Mouse (Mus musculus): ENCODE results near the gene Sorcs3. TPM values are rescaled to one million over a fixed set of nuclear protein-coding genes. Genes with fewer than 3 reads are reported as not detected.

Gene Sorcs3
- polyA plus RNA-seq, 1 experiment from 2014 or later = 16.3 TPM

- Histone ChIP-seq H3K27me3 (no peaks in the 10 kb centered on the region), H3K4me2 (no peak overlapping the region), H3K36me3 (no peaks in the 10 kb centered on the region), H3K27ac (replicated peaks) (no peak overlapping the region), H3K4me1 (replicated peaks) (no peaks in the 10 kb centered on the region), H3K9me3 (no peaks in the 10 kb centered on the region), H3K9ac (no peak overlapping the region), H3K4me3 (no peak overlapping the region)
- WGBS = 55% methylated on average over 5 of the region's 5 CpGs
- ATAC-seq (ENCODE audit: low FRiP score, low read depth) = no peak
These were observed 266.1 kb downstream of the Sorcs3 start for GRCm38 (mm10) chr19:48471927-48472326.

GRCm38 (mm10) chr19:48475784-48476410, 270.1 kb downstream of the Sorcs3 start:
- no peak overlapping the region for H3K4me3 ChIP-seq
- H3K27ac ChIP-seq (replicated peaks) = no peak overlapping the region
- whole genome bisulfite sequencing = 87% methylated on average over 6 of the region's 6 CpGs
- no peaks in the 10 kb centered on the region for H3K36me3 ChIP-seq
- H3K9ac ChIP-seq = no peak overlapping the region
- H3K4me2 ChIP-seq = no peak overlapping the region
- H3K9me3 ChIP-seq = no peaks in the 10 kb centered on the region
- no peak for ATAC-seq (ENCODE audit: low FRiP score, low read depth)
- H3K27me3 ChIP-seq = no peaks in the 10 kb centered on the region
- no peaks in the 10 kb centered on the region for H3K4me1 ChIP-seq (replicated peaks)

- H3K4me2 ChIP-seq = no peak overlapping the region
- H3K9me3 ChIP-seq = no peaks in the 10 kb centered on the region
- no peak overlapping the region for H3K27ac ChIP-seq (replicated peaks)
- no peak overlapping the region for H3K4me3 ChIP-seq
- no peak for ATAC-seq (ENCODE audit: low FRiP score, low read depth)
- H3K4me1 ChIP-seq (replicated peaks) = peaks cover 11% of the 10 kb centered on the region; the same call in 1 of the 2 replicates
- H3K27me3 ChIP-seq = no peaks in the 10 kb centered on the region
- H3K36me3 ChIP-seq = no peaks in the 10 kb centered on the region
- no peak overlapping the region for H3K9ac ChIP-seq
- WGBS = 47% methylated on average over 2 of the region's 2 CpGs
These were observed 273.0 kb downstream of the Sorcs3 start for GRCm38 (mm10) chr19:48478864-48479263.

GRCm38 (mm10) chr19:48482946-48483345, 277.1 kb downstream of the Sorcs3 start:
- Histone ChIP-seq H3K4me3 (no peak overlapping the region), H3K9me3 (no peaks in the 10 kb centered on the region), H3K36me3 (no peaks in the 10 kb centered on the region), H3K4me2 (no peak overlapping the region), H3K4me1 (replicated peaks) (peaks cover 11% of the 10 kb centered on the region; the same call in 1 of the 2 replicates), H3K27me3 (no peaks in the 10 kb centered on the region), H3K27ac (replicated peaks) (no peak overlapping the region), H3K9ac (no peak overlapping the region)
- 50% methylated on average over 3 of the region's 3 CpGs for WGBS
- no peak for ATAC-seq (ENCODE audit: low FRiP score, low read depth)

GRCm38 (mm10) chr19:48491111-48491510, 285.3 kb downstream of the Sorcs3 start:
- Histone ChIP-seq H3K4me3 (no peak overlapping the region), H3K9me3 (no peaks in the 10 kb centered on the region), H3K4me1 (replicated peaks) (0 out of 2 replicates have a peak, but pooled peaks cover 4% of the 10 kb centered on the region), H3K9ac (no peak overlapping the region), H3K27me3 (no peaks in the 10 kb centered on the region), H3K36me3 (no peaks in the 10 kb centered on the region), H3K27ac (replicated peaks) (no peak overlapping the region), H3K4me2 (no peak overlapping the region)
- 38% methylated on average over 3 of the region's 3 CpGs for WGBS
- ATAC-seq (ENCODE audit: low FRiP score, low read depth) = no peak

GRCm38 (mm10) chr19:48503896-48504620, 298.2 kb downstream of the Sorcs3 start:
- no peak for ATAC-seq (ENCODE audit: low FRiP score, low read depth)
- Histone ChIP-seq H3K9me3 (no peaks in the 10 kb centered on the region), H3K9ac (no peak overlapping the region), H3K4me2 (no peak overlapping the region), H3K36me3 (no peaks in the 10 kb centered on the region), H3K4me3 (no peak overlapping the region), H3K4me1 (replicated peaks) (no peaks in the 10 kb centered on the region), H3K27ac (replicated peaks) (no peak overlapping the region), H3K27me3 (no peaks in the 10 kb centered on the region)
- WGBS = 72% methylated on average over 2 of the region's 2 CpGs

- WGBS = 94% methylated on average over 7 of the region's 7 CpGs
- Histone ChIP-seq H3K4me3 (no peak overlapping the region), H3K27me3 (no peaks in the 10 kb centered on the region), H3K9me3 (no peaks in the 10 kb centered on the region), H3K27ac (replicated peaks) (no peak overlapping the region), H3K4me1 (replicated peaks) (no peaks in the 10 kb centered on the region; the same call in 1 of the 2 replicates), H3K9ac (no peak overlapping the region), H3K36me3 (no peaks in the 10 kb centered on the region), H3K4me2 (no peak overlapping the region)
- no peak for ATAC-seq (ENCODE audit: low FRiP score, low read depth)
These were observed 318.0 kb downstream of the Sorcs3 start for GRCm38 (mm10) chr19:48523803-48524202.

- Histone ChIP-seq H3K4me2 (no peak overlapping the region), H3K9ac (no peak overlapping the region), H3K27me3 (no peaks in the 10 kb centered on the region), H3K4me1 (replicated peaks) (no peaks in the 10 kb centered on the region; the same call in 1 of the 2 replicates), H3K4me3 (no peak overlapping the region), H3K9me3 (no peaks in the 10 kb centered on the region), H3K27ac (replicated peaks) (no peak overlapping the region), H3K36me3 (no peaks in the 10 kb centered on the region)
- peak; percentile 69; the same call in 1 of the 2 replicates for ATAC-seq (ENCODE audit: low FRiP score, low read depth)
- WGBS = 29% methylated on average over 9 of the region's 9 CpGs
These were observed 318.8 kb downstream of the Sorcs3 start for GRCm38 (mm10) chr19:48524527-48525214.

GRCm38 (mm10) chr19:48533582-48533981, 327.8 kb downstream of the Sorcs3 start:
- H3K9ac ChIP-seq = no peak overlapping the region
- no peaks in the 10 kb centered on the region for H3K4me1 ChIP-seq (replicated peaks)
- H3K4me2 ChIP-seq = no peak overlapping the region
- 93% methylated on average over 4 of the region's 4 CpGs for WGBS
- no peak overlapping the region for H3K4me3 ChIP-seq
- no peaks in the 10 kb centered on the region for H3K9me3 ChIP-seq
- no peaks in the 10 kb centered on the region for H3K27me3 ChIP-seq
- ATAC-seq (ENCODE audit: low FRiP score, low read depth) = no peak
- no peak overlapping the region for H3K27ac ChIP-seq (replicated peaks)
- H3K36me3 ChIP-seq = no peaks in the 10 kb centered on the region

GRCm38 (mm10) chr19:48544294-48544693, 338.5 kb downstream of the Sorcs3 start:
- no peaks in the 10 kb centered on the region for H3K36me3 ChIP-seq
- peaks cover 3% of the 10 kb centered on the region; the same call in 1 of the 2 replicates for H3K4me1 ChIP-seq (replicated peaks)
- no peaks in the 10 kb centered on the region for H3K27me3 ChIP-seq
- no peaks in the 10 kb centered on the region for H3K9me3 ChIP-seq
- no peak overlapping the region for H3K4me2 ChIP-seq
- ATAC-seq (ENCODE audit: low FRiP score, low read depth) = no peak
- H3K9ac ChIP-seq = no peak overlapping the region
- H3K27ac ChIP-seq (replicated peaks) = no peak overlapping the region
- H3K4me3 ChIP-seq = no peak overlapping the region

GRCm38 (mm10) chr19:48545421-48546132, 339.8 kb downstream of the Sorcs3 start:
- no peaks in the 10 kb centered on the region for H3K9me3 ChIP-seq
- no peak overlapping the region for H3K9ac ChIP-seq
- peaks cover 3% of the 10 kb centered on the region; the same call in 1 of the 2 replicates for H3K4me1 ChIP-seq (replicated peaks)
- H3K4me3 ChIP-seq = no peak overlapping the region
- no peaks in the 10 kb centered on the region for H3K27me3 ChIP-seq
- no peaks in the 10 kb centered on the region for H3K36me3 ChIP-seq
- no peak for ATAC-seq (ENCODE audit: low FRiP score, low read depth)
- no peak overlapping the region for H3K4me2 ChIP-seq
- WGBS = 78% methylated on average over 7 of the region's 7 CpGs
- H3K27ac ChIP-seq (replicated peaks) = no peak overlapping the region

- H3K27me3 ChIP-seq = no peaks in the 10 kb centered on the region
- 77% methylated on average over 2 of the region's 2 CpGs for WGBS
- no peak overlapping the region for H3K4me2 ChIP-seq
- peaks cover 3% of the 10 kb centered on the region; the same call in 1 of the 2 replicates for H3K4me1 ChIP-seq (replicated peaks)
- H3K27ac ChIP-seq (replicated peaks) = no peak overlapping the region
- H3K4me3 ChIP-seq = no peak overlapping the region
- H3K9me3 ChIP-seq = no peaks in the 10 kb centered on the region
- ATAC-seq (ENCODE audit: low FRiP score, low read depth) = no peak
- H3K36me3 ChIP-seq = no peaks in the 10 kb centered on the region
- no peak overlapping the region for H3K9ac ChIP-seq
These were observed 340.3 kb downstream of the Sorcs3 start for GRCm38 (mm10) chr19:48546133-48546448.

Data from hindbrain, embryonic 15.5 days (tissue).